Mouse (Mus musculus) heart, adult 2 months (tissue): Measurements from ENCODE around the gene Mta2.

Experiments
- CTCF ChIP-seq: fragments of 200-600 bp; IDR thresholded peaks from 2 replicates; pipeline ENCODE4 v1.8.1; 2022; ENCODE audit warnings: antibody characterized with exemption, mild to moderate bottlenecking, moderate library complexity
- POLR2A ChIP-seq: fragments of 200-500 bp; IDR thresholded peaks from 2 replicates; pipeline ENCODE4 v1.6.1; 2011; ENCODE audit warnings: mild to moderate bottlenecking, low read depth, low read length, control low read depth; ENCODE audit not compliant: insufficient read depth

GRCm38 (mm10) chr19:8953135-8954039 lies 11.7 kb downstream of the Mta2 start, which contains the start of gene Tut1:
- TF ChIP-seq POLR2A = peak; percentile 84
- TF ChIP-seq CTCF = peak; percentile 17; the same call in 1 of the 2 replicates
